In genomic region chr17:24203068-24203467, GRCm38 (mm10) we compare ENCODE assay signal across 10 mouse cellular contexts. TPM values are rescaled to one million over a fixed set of nuclear protein-coding genes. Genes with fewer than 3 reads are reported as not detected.
DNase-seq lines count a peak whose midpoint lies in the region; ATAC-seq and TF ChIP-seq lines count a peak whose summit lies in the region.
"Had no signal": no experiment of that assay in that cellular context is flagged by ENCODE, and none has a peak within 500 bp of the region (broad histone marks: within the 10 kb centered on the region; RNA-seq: fewer than 3 reads in every experiment).

No protein-coding gene starts in this region.

- H3K4me2 ChIP-seq in forebrain, embryonic 15.5 days (replicated peaks) = peak overlapping the region; percentile 89
- peak overlapping the region; percentile 93 for H3K4me2 ChIP-seq in hindbrain, postnatal 0 days (ENCODE audit: low read depth, low read length)
- peak overlapping the region; percentile 30 for H3K4me2 ChIP-seq in midbrain, embryonic 12.5 days (replicated peaks)

- no peaks in the 10 kb centered on the region for H3K9me3 ChIP-seq in forebrain, embryonic 15.5 days
- H3K9me3 ChIP-seq in forebrain, embryonic 10.5 days = no peaks in the 10 kb centered on the region
- no peaks in the 10 kb centered on the region for H3K9me3 ChIP-seq in hindbrain, postnatal 0 days (ENCODE audit: low read length)
- H3K9me3 ChIP-seq in midbrain, embryonic 12.5 days = no peaks in the 10 kb centered on the region

- no peak for DNase-seq in forebrain, embryonic 10.5 days (ENCODE audit: extremely low spot score, low spot score)
- DNase-seq in R1 (ENCODE audit: low read depth, low spot score) = peak; percentile 90
- DNase-seq in hindbrain, postnatal 0 days (ENCODE audit: low spot score) = no peak
- DNase-seq in gastrocnemius, postnatal 25 days = no peak
- no peak for DNase-seq in right cerebral cortex, postnatal 36 days (ENCODE audit: low spot score in 2 of 2)
- no peak for DNase-seq in left cerebral cortex, adult 11 months (ENCODE audit: low spot score)
- DNase-seq: gastrocnemius, postnatal 10 days; kidney, postnatal 10 days had no signal

- H3K27ac ChIP-seq in forebrain, embryonic 15.5 days (replicated peaks) = no peak overlapping the region
- no peak overlapping the region for H3K27ac ChIP-seq in forebrain, embryonic 10.5 days
- no peak overlapping the region for H3K27ac ChIP-seq in hindbrain, postnatal 0 days
- H3K27ac ChIP-seq in midbrain, embryonic 12.5 days (replicated peaks) = peak overlapping the region; percentile 52

- 0 out of 2 replicates have a peak overlapping the region, but pooled peaks have one; percentile 20 for H3K9ac ChIP-seq in forebrain, embryonic 15.5 days (replicated peaks)
- no peak overlapping the region; the same call in 1 of the 2 replicates for H3K9ac ChIP-seq in hindbrain, postnatal 0 days (replicated peaks; ENCODE audit: low read length)
- 0 out of 2 replicates have a peak overlapping the region, but pooled peaks have one; percentile 20 for H3K9ac ChIP-seq in midbrain, embryonic 12.5 days (replicated peaks)

- H3K4me3 ChIP-seq in forebrain, embryonic 15.5 days = no peak overlapping the region
- H3K4me3 ChIP-seq in forebrain, embryonic 10.5 days = no peak overlapping the region
- H3K4me3 ChIP-seq in hindbrain, postnatal 0 days (ENCODE audit: low read length) = no peak overlapping the region
- H3K4me3 ChIP-seq in midbrain, embryonic 12.5 days = 0 out of 2 replicates have a peak overlapping the region, but pooled peaks have one; percentile 15

- TF ChIP-seq CTCF in hindbrain, postnatal 0 days (IDR thresholded peaks at IDR 0.05; ENCODE audit: low read depth) = no peak

- ATAC-seq in forebrain, embryonic 15.5 days (replicated peaks) = no peak
- ATAC-seq in hindbrain, postnatal 0 days = no peak
- ATAC-seq in midbrain, embryonic 12.5 days (ENCODE audit: low FRiP score, low read depth) = no peak

- H3K36me3 ChIP-seq in forebrain, embryonic 15.5 days = no peaks in the 10 kb centered on the region
- no peaks in the 10 kb centered on the region for H3K36me3 ChIP-seq in forebrain, embryonic 10.5 days (replicated peaks)
- no peaks in the 10 kb centered on the region for H3K36me3 ChIP-seq in hindbrain, postnatal 0 days (ENCODE audit: insufficient read depth, low read length)
- H3K36me3 ChIP-seq in midbrain, embryonic 12.5 days = no peaks in the 10 kb centered on the region

- 42% methylated on average over 4 of the region's 4 CpGs for WGBS in forebrain, embryonic 15.5 days
- WGBS in forebrain, embryonic 10.5 days = 47% methylated on average over 4 of the region's 4 CpGs
- WGBS in hindbrain, postnatal 0 days = 39% methylated on average over 4 of the region's 4 CpGs
- 44% methylated on average over 4 of the region's 4 CpGs for WGBS in midbrain, embryonic 12.5 days

- H3K27me3 ChIP-seq in forebrain, embryonic 15.5 days = peaks cover 12% of the 10 kb centered on the region; the same call in 1 of the 2 replicates
- peaks cover 28% of the 10 kb centered on the region for H3K27me3 ChIP-seq in forebrain, embryonic 10.5 days (ENCODE audit: poor library complexity, severe bottlenecking)
- no peaks in the 10 kb centered on the region for H3K27me3 ChIP-seq in hindbrain, postnatal 0 days (ENCODE audit: insufficient read depth, low read length)
- peaks cover 23% of the 10 kb centered on the region for H3K27me3 ChIP-seq in midbrain, embryonic 12.5 days

- H3K4me1 ChIP-seq in forebrain, embryonic 15.5 days = peaks cover 59% of the 10 kb centered on the region
- peaks cover 66% of the 10 kb centered on the region for H3K4me1 ChIP-seq in forebrain, embryonic 10.5 days
- H3K4me1 ChIP-seq in hindbrain, postnatal 0 days (ENCODE audit: insufficient read depth, low read length) = peaks cover 45% of the 10 kb centered on the region
- H3K4me1 ChIP-seq in midbrain, embryonic 12.5 days = peaks cover 54% of the 10 kb centered on the region

RNA-seq across cellular contexts. Expression of gene Tbc1d24, which starts 2.3 kb away (rescaled TPM):
- polyA plus RNA-seq in forebrain, embryonic 15.5 days (2015; fragmentation: Nextera tagmentation; extraction: Ambion mirVana) = 18.8 and 19.5 TPM in 2 replicates
- polyA plus RNA-seq in forebrain, embryonic 10.5 days (2016; fragmentation: Nextera tagmentation; extraction: Ambion mirVana) = 6.8 and 7.5 TPM in 2 replicates
- total RNA-seq in hindbrain, postnatal 0 days (2014; rRNA removed) = 145 and 151 TPM in 2 replicates
- 21.1 and 22.8 TPM in 2 replicates for polyA plus RNA-seq in hindbrain, postnatal 0 days (2015; fragmentation: Nextera tagmentation; extraction: Ambion mirVana)
- 14.2 and 14.8 TPM in 2 replicates for polyA plus RNA-seq in midbrain, embryonic 12.5 days (2016; fragmentation: Nextera tagmentation; extraction: Ambion mirVana)
- 1 to 10 TPM; 4.1 to 4.6 TPM for total RNA-seq in gastrocnemius, postnatal 25 days (2021)

RNA-seq across cellular contexts. Expression of gene Ntn3, which starts 6.3 kb away (rescaled TPM):
- 4.9 and 5.2 TPM in 2 replicates for polyA plus RNA-seq in forebrain, embryonic 15.5 days (2015; fragmentation: Nextera tagmentation; extraction: Ambion mirVana)
- 2.3 and 2.9 TPM in 2 replicates for polyA plus RNA-seq in forebrain, embryonic 10.5 days (2016; fragmentation: Nextera tagmentation; extraction: Ambion mirVana)
- total RNA-seq in hindbrain, postnatal 0 days (2014; rRNA removed) = 26.9 and 32.5 TPM in 2 replicates
- polyA plus RNA-seq in hindbrain, postnatal 0 days (2015; fragmentation: Nextera tagmentation; extraction: Ambion mirVana) = 4.1 and 4.3 TPM in 2 replicates
- polyA plus RNA-seq in midbrain, embryonic 12.5 days (2016; fragmentation: Nextera tagmentation; extraction: Ambion mirVana) = 6.9 and 7.0 TPM in 2 replicates
- total RNA-seq in gastrocnemius, postnatal 25 days (2021) = under 1 TPM; 0.35 to 0.56 TPM

RNA-seq across cellular contexts. Expression of gene Tedc2, which starts 17.6 kb away (rescaled TPM):
- 13.0 and 13.5 TPM in 2 replicates for polyA plus RNA-seq in forebrain, embryonic 15.5 days (2015; fragmentation: Nextera tagmentation; extraction: Ambion mirVana)
- 22.1 and 22.6 TPM in 2 replicates for polyA plus RNA-seq in forebrain, embryonic 10.5 days (2016; fragmentation: Nextera tagmentation; extraction: Ambion mirVana)
- 18.5 and 19.3 TPM in 2 replicates for total RNA-seq in hindbrain, postnatal 0 days (2014; rRNA removed)
- polyA plus RNA-seq in hindbrain, postnatal 0 days (2015; fragmentation: Nextera tagmentation; extraction: Ambion mirVana) = 9.8 and 10.2 TPM in 2 replicates
- polyA plus RNA-seq in midbrain, embryonic 12.5 days (2016; fragmentation: Nextera tagmentation; extraction: Ambion mirVana) = 13.9 and 14.7 TPM in 2 replicates
- total RNA-seq in gastrocnemius, postnatal 25 days (2021) = 1 to 10 TPM; 1.4 to 1.9 TPM

RNA-seq across cellular contexts. Expression of gene Atp6v0c, which starts 33.6 kb away (rescaled TPM):
- polyA plus RNA-seq in forebrain, embryonic 15.5 days (2015; fragmentation: Nextera tagmentation; extraction: Ambion mirVana) = 872 and 917 TPM in 2 replicates
- 419 and 421 TPM in 2 replicates for polyA plus RNA-seq in forebrain, embryonic 10.5 days (2016; fragmentation: Nextera tagmentation; extraction: Ambion mirVana)
- total RNA-seq in hindbrain, postnatal 0 days (2014; rRNA removed) = 780 and 854 TPM in 2 replicates
- 2,172 and 2,275 TPM in 2 replicates for polyA plus RNA-seq in hindbrain, postnatal 0 days (2015; fragmentation: Nextera tagmentation; extraction: Ambion mirVana)
- polyA plus RNA-seq in midbrain, embryonic 12.5 days (2016; fragmentation: Nextera tagmentation; extraction: Ambion mirVana) = 512 and 518 TPM in 2 replicates
- total RNA-seq in gastrocnemius, postnatal 25 days (2021) = 100 to 1,000 TPM; 145 to 159 TPM

RNA-seq across cellular contexts. Expression of gene Amdhd2, which starts 39.5 kb away (rescaled TPM):
- polyA plus RNA-seq in forebrain, embryonic 15.5 days (2015; fragmentation: Nextera tagmentation; extraction: Ambion mirVana) = 28.7 and 31.5 TPM in 2 replicates
- polyA plus RNA-seq in forebrain, embryonic 10.5 days (2016; fragmentation: Nextera tagmentation; extraction: Ambion mirVana) = 40.2 and 44.7 TPM in 2 replicates
- total RNA-seq in hindbrain, postnatal 0 days (2014; rRNA removed) = 42.0 and 53.0 TPM in 2 replicates
- polyA plus RNA-seq in hindbrain, postnatal 0 days (2015; fragmentation: Nextera tagmentation; extraction: Ambion mirVana) = 38.4 and 40.0 TPM in 2 replicates
- polyA plus RNA-seq in midbrain, embryonic 12.5 days (2016; fragmentation: Nextera tagmentation; extraction: Ambion mirVana) = 31.5 and 32.9 TPM in 2 replicates
- 1 to 10 TPM; 8.7 to 9.8 TPM for total RNA-seq in gastrocnemius, postnatal 25 days (2021)

Comparison
In these comparisons a context has a peak if more than half of its experiments do, and no peak if none do; other contexts are left out.
1. H3K4me2 ChIP-seq: peak in every context shown above with its lines; median percentile 93 in hindbrain, postnatal 0 days; 89 in forebrain, embryonic 15.5 days; 30 in midbrain, embryonic 12.5 days.